Mouse (Mus musculus) midbrain, embryonic 10.5 days (tissue): ENCODE data around the gene Cep170b. TPM values are rescaled to one million over a fixed set of nuclear protein-coding genes. Genes with fewer than 3 reads are reported as not detected.

ENCODE experiments used
- DNase-seq: peaks from one replicate; pipeline ENCODE4 v3.0.0-alpha.2; 2017; ENCODE audit warnings: low spot score
- H3K27ac ChIP-seq: fragments of 300-500 bp; sonication (generic); replicated peaks from 2 replicates; pipeline ENCODE4 v1.5.1; 2016; ENCODE audit warnings: mild to moderate bottlenecking
- H3K27me3 ChIP-seq: fragments of 300-500 bp; sonication (generic); 2 replicates; pipeline ENCODE4 v1.6.1; 2016; ENCODE audit warnings: low read depth, mild to moderate bottlenecking; ENCODE audit not compliant: poor library complexity, severe bottlenecking
- H3K36me3 ChIP-seq: fragments of 300-500 bp; sonication (generic); 2 replicates; pipeline ENCODE4 v1.6.1; 2016; ENCODE audit warnings: mild to moderate bottlenecking, moderate library complexity
- H3K4me1 ChIP-seq: fragments of 300-500 bp; sonication (generic); 2 replicates; pipeline ENCODE4 v1.6.1; 2016
- H3K4me3 ChIP-seq: fragments of 300-500 bp; sonication (generic); 2 replicates; pipeline ENCODE4 v1.5.1; 2016; ENCODE audit warnings: mild to moderate bottlenecking, moderate library complexity
- H3K9me3 ChIP-seq: fragments of 300-500 bp; sonication (generic); replicated peaks from 2 replicates; pipeline ENCODE4 v1.6.1; 2016; ENCODE audit warnings: mild to moderate bottlenecking
- WGBS: fragments of 180-500 bp; shearing (Covaris S2); methylation state at CpG from one replicate; pipeline ENCODE4 v1.1.7; 2016; 5-methylcytosine and 5-hydroxymethylcytosine counted together
- polyA plus RNA-seq: library from polyadenylated mRNA; unstranded; fragments of >200 nt; fragmentation: Nextera tagmentation; extraction: Ambion mirVana; gene quantifications from 2 replicates; pipeline ENCODE4 v1.2.1, GENCODE M21; 2016

Cep170b gene
- polyA plus RNA-seq, 1 experiment from 2014 or later = 3.3 TPM

DNA sequence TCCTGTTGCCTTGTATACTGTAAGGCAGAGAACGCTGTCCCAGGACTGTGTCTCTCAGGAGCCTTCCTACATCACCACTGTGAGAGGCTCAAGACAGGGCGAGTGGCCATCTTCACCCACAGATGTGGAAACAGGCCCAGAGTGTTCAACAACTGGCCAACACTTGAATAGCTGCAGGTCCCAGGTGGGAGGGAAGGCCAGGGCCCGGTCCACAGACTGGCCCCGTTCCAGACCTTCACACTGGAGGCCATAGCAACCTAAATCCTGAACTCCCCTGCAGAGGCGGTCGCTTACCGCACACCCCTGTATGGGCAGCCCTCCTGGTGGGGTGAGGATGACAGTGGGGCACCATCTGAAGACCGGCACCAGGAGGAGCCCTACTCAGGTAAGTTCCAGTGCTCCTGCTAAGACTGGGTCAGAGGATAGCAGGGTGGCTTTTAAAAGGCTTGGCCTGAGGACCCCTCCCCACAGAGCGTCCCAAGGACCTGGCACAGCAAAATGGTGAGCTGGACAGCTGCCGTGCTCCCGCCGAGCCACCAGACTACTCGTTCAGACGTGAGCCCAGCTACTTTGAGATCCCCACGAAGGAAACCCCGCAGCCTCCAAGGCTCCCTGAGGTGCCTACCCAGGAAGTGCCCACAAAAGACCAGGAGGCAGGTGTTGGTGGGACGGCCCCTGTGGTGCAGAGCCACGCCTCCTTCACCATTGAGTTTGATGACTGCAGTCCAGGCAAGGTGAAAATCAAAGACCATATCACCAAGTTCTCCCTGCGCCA, 14.8 kb downstream of the Cep170b start:
- no peak for DNase-seq
- 84% methylated on average over 19 of the region's 19 CpGs for WGBS
- Histone ChIP-seq H3K27me3 (no peaks in the 10 kb centered on the region), H3K27ac (no peak overlapping the region), H3K9me3 (no peaks in the 10 kb centered on the region), H3K4me1 (peaks cover 9% of the 10 kb centered on the region; the same call in 1 of the 2 replicates), H3K36me3 (peaks cover 28% of the 10 kb centered on the region), H3K4me3 (no peak overlapping the region)

DNA sequence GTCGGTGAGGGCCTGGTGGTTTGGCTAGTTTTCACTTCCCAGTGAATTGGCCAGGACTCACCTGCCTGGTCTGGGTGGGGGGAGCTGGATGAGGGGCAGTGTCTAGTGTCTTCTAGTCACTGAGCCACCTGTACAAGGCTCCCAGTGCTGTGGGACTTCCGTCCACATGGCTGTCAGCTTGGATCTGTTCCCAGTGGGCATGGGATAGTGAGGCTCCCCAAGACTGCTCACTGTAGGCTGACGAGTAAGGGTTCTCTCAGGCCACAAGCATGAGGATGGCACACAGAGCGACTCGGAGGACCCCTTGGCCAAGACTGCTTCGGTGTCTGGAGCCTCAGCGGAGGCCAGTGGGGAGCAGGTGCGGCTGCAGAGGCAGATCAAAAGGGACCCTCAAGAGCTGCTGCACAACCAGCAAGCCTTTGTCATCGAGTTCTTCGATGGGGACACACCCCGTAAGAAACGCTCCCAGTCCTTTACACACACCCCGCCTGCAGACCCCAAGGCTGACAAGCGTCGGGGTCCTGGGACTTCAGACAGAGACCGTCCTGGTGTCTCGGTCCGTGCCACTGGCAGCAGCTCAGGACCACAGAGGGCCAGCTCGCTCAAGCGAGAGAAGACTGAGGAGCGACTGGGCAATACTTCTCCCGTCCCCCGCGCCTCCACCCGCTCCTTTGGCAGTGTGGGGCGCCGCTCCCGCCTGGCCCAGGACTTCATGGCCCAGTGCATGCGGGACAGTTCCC, 15.8 kb downstream of the Cep170b start:
- H3K27ac ChIP-seq = peak overlapping the region; percentile 65
- no peaks in the 10 kb centered on the region for H3K9me3 ChIP-seq
- no peak overlapping the region for H3K4me3 ChIP-seq
- H3K4me1 ChIP-seq = peaks cover 9% of the 10 kb centered on the region; the same call in 1 of the 2 replicates
- 88% methylated on average over 29 of the region's 29 CpGs for WGBS
- no peaks in the 10 kb centered on the region for H3K27me3 ChIP-seq
- H3K36me3 ChIP-seq = peaks cover 28% of the 10 kb centered on the region
- no peak for DNase-seq

DNA sequence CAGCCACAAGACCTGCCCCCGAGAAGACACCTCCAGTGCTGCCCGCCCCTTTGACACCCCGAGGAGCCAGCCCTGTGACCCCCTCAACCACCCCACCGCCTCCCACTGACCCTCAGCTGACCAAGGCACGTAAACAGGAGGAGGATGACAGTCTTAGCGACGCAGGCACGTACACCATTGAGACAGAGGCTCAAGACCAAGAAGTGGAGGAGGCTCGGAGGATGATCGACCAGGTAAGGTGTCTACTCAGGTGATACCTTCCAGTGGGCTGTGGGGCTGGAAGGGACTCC, 16.3 kb downstream of the Cep170b start:
- 94% methylated on average over 10 of the region's 10 CpGs for WGBS

DNA sequence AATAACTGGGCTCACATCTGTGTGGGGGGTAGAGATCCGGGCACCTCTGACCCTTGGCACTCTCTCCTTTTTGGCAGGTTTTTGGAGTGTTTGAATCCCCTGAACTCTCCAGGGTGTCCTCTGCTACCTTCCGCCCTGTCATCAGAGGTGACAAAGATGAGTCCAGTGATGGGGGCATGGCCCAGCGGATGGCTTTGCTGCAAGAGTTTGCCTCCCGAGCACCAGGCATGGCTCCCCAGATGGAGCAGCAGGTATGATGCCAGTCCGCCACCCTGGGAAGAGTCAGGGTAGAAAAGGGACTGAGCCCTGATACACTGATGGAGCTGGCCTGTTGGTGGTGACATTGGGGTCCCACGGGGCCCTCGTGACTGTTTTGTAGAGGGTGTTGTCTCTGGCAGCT, 16.8 kb downstream of the Cep170b start:
- H3K27ac ChIP-seq = no peak overlapping the region
- 88% methylated on average over 7 of the region's 7 CpGs for WGBS
- peaks cover 28% of the 10 kb centered on the region for H3K36me3 ChIP-seq
- no peaks in the 10 kb centered on the region for H3K27me3 ChIP-seq
- H3K4me1 ChIP-seq = peaks cover 9% of the 10 kb centered on the region; the same call in 1 of the 2 replicates
- H3K4me3 ChIP-seq = no peak overlapping the region
- H3K9me3 ChIP-seq = no peaks in the 10 kb centered on the region
- no peak for DNase-seq

More for the DNA sequence above, 16.3 kb downstream of the Cep170b start:
- Histone ChIP-seq H3K9me3 (no peaks in the 10 kb centered on the region), H3K36me3 (peaks cover 28% of the 10 kb centered on the region), H3K4me1 (peaks cover 9% of the 10 kb centered on the region; the same call in 1 of the 2 replicates), H3K4me3 (no peak overlapping the region), H3K27ac (peak overlapping the region; percentile 65), H3K27me3 (no peaks in the 10 kb centered on the region)
- DNase-seq = no peak

DNA sequence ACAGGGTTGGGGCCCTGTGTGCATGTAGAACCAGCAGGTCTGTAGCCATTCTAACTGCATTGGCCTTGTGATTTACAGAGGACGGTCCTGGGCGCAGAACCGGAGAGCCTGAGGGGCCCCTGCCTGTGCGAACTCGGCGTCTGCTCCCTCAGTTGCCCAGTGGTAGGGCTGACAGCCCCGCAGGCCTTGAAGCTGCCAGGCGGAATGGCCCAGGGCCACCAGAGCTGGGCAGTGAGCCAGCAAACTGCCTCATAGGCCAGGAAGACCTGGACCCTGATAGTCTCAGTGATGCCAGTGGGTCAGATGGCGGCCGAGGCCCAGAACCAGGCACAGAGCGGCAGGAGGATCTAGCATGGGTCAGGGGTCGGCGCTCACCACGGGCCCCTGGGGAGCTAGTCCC, 17.5 kb downstream of the Cep170b start:
- H3K36me3 ChIP-seq = peaks cover 28% of the 10 kb centered on the region
- H3K27me3 ChIP-seq = no peaks in the 10 kb centered on the region
- WGBS = 94% methylated on average over 14 of the region's 14 CpGs
- no peak overlapping the region for H3K4me3 ChIP-seq
- no peak overlapping the region for H3K27ac ChIP-seq
- DNase-seq = no peak
- H3K9me3 ChIP-seq = no peaks in the 10 kb centered on the region
- peaks cover 11% of the 10 kb centered on the region for H3K4me1 ChIP-seq

DNA sequence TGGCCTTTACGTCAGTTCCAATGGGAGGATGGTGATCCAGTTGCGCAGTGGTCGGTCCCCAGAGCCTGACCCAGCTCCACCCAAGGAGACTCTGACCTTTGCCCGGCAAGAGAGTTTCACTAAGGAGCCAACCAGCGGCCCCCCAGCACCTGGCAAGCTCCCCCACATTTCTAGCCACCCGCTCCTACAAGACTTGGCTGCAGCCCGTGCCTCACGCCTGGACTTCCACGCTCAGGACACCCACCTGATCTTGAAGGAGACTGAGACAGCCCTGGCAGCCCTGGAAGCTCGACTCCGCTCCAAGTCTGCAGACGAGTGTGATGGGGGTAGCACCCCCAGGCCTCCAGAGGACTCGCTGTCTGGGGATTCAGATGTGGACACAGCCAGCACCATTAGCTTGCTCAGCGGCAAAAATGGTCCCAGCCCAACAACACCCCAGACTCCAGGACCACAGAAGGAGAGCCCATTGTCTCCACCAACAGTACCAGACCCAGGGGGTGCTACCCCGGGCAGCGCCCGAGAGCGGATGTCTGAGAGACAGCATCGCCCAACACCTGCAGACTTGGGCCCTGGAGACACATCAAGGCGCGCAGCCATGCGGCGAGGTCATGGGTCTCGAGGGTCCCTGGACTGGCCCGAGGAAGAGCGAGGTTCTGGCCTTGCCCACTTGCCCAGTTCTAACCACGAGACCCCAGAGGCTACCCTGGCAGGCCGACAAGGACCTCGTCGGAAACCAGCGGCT, 18.2 kb downstream of the Cep170b start:
- Histone ChIP-seq H3K4me3 (no peak overlapping the region), H3K27ac (0 out of 2 replicates have a peak overlapping the region, but pooled peaks have one; percentile 13), H3K36me3 (peaks cover 28% of the 10 kb centered on the region), H3K27me3 (no peaks in the 10 kb centered on the region), H3K4me1 (peaks cover 18% of the 10 kb centered on the region), H3K9me3 (no peaks in the 10 kb centered on the region)
- DNase-seq = no peak
- WGBS = 92% methylated on average over 31 of the region's 31 CpGs

DNA sequence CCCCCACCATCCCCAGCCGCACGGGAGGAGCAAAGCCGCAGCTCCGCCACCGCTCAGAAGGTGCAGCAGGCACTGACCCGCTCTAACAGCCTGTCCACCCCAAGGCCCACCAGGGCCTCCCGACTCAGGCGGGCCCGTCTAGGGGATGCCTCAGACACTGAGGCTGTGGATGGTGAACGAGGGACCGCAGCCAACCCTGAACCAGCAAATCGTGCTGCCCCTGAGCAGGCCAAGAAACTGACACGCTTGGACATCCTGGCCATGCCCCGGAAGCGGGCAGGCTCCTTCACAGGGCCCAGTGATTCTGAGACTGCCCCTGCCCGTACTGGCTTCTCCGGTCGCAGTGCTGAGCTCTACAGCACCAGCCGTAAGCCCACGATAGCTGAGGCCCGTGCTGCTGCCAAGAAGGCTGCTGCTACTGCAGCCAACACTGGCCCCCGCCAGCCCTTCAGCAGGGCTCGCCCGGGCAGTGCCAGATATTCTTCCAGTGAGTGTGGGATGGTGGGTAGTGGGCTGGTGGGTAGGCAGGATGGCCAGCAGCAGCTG, 18.8 kb downstream of the Cep170b start:
- no peak for DNase-seq
- 0 out of 2 replicates have a peak overlapping the region, but pooled peaks have one; percentile 13 for H3K27ac ChIP-seq
- no peaks in the 10 kb centered on the region for H3K27me3 ChIP-seq
- H3K36me3 ChIP-seq = peaks cover 28% of the 10 kb centered on the region
- 93% methylated on average over 24 of the region's 24 CpGs for WGBS
- peaks cover 20% of the 10 kb centered on the region for H3K4me1 ChIP-seq
- H3K4me3 ChIP-seq = no peak overlapping the region
- no peaks in the 10 kb centered on the region for H3K9me3 ChIP-seq

DNA sequence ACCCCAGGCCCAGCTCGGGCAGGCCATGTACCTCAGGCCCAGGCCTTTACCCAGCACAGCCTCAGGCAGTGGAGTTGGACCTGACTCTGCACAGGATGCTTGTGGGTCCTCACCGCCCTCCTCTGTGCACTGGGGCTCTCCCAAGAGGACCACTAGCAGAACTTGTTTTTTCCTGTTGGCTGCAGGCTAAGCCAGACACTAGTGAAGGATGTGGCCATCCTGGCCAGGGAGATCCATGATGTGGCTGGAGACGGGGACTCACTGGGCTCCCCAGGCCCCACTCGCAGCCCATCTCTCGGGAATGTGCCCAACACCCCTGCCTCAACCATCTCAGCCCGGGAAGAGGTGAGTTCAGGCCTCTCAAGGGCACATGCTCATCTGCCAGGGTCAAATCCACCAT, 22.5 kb downstream of the Cep170b start:
- Histone ChIP-seq H3K27ac (peak overlapping the region; percentile 75), H3K4me3 (no peak overlapping the region), H3K27me3 (no peaks in the 10 kb centered on the region), H3K4me1 (peaks cover 31% of the 10 kb centered on the region), H3K9me3 (no peaks in the 10 kb centered on the region), H3K36me3 (peaks cover 17% of the 10 kb centered on the region)
- 71% methylated on average over 6 of the region's 6 CpGs for WGBS
- DNase-seq = no peak

DNA sequence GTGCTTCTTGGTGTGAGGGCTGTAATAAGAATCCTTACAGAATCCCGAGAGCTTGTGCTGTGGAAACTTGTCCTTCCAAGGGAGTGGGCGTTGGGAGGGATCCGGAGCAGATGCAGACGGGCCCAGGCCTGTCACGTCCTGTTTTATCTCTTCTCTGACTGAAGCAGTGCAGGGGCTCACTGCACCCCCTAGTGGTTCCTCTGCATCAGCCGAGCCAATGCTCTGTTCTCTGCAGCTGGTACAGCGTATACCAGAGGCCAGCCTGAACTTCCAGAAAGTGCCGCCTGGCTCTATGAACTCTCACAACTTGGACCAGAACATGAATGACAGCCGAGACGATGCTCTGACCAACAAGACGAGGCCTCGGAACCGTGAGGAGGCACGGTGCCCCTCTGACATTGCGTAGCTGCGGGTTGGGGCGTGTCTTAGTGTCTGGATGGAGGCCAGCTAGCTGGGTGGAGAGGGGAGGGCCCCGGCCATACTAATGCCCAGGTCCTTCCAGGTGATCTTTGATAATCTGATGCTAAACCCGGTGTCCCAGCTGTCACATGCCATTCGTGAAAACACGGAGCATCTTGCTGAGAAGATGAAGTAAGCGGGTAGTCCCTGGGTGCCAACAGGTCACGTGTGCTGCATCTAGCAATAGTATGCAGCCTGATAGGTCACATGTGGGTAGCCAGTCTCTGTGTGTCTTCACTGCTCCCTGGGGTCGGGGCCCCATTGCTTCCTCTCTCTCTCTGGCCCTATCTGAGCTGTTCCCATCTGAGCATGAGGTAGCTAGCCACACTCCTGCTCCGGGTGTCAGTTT, 23.1 kb downstream of the Cep170b start:
- H3K27ac ChIP-seq = peak overlapping the region; percentile 75
- peaks cover 31% of the 10 kb centered on the region for H3K4me1 ChIP-seq
- peak; percentile 77 for DNase-seq
- no peak overlapping the region for H3K4me3 ChIP-seq
- H3K27me3 ChIP-seq = no peaks in the 10 kb centered on the region
- no peaks in the 10 kb centered on the region for H3K9me3 ChIP-seq
- peaks cover 13% of the 10 kb centered on the region for H3K36me3 ChIP-seq
- WGBS = 64% methylated on average over 25 of the region's 25 CpGs

DNA sequence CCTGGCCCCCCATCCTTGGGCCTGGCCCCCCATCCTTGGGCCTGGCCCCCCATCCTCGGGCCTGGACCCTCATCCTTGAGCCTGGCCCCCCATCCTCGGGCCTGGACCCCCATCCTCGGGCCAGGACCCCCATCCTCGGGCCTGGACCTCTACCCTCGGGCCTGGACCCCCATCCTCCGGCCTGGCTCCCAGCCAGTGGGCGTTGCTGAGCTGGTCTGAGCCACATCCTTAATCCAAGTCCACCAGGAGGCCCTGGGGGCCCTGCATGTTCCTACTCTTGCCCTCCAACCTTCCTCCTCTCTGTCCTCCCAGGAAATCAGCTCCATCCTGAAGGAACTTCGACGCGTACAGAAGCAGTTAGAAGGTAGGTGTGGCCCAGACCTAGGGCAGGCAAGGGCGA, 24.0 kb downstream of the Cep170b start:
- DNase-seq = no peak
- peaks cover 31% of the 10 kb centered on the region for H3K4me1 ChIP-seq
- peaks cover 4% of the 10 kb centered on the region for H3K36me3 ChIP-seq
- H3K9me3 ChIP-seq = no peaks in the 10 kb centered on the region
- H3K4me3 ChIP-seq = no peak overlapping the region
- H3K27ac ChIP-seq = 0 out of 2 replicates have a peak overlapping the region, but pooled peaks have one; percentile 17
- WGBS = 84% methylated on average over 11 of the region's 11 CpGs
- H3K27me3 ChIP-seq = no peaks in the 10 kb centered on the region

DNA sequence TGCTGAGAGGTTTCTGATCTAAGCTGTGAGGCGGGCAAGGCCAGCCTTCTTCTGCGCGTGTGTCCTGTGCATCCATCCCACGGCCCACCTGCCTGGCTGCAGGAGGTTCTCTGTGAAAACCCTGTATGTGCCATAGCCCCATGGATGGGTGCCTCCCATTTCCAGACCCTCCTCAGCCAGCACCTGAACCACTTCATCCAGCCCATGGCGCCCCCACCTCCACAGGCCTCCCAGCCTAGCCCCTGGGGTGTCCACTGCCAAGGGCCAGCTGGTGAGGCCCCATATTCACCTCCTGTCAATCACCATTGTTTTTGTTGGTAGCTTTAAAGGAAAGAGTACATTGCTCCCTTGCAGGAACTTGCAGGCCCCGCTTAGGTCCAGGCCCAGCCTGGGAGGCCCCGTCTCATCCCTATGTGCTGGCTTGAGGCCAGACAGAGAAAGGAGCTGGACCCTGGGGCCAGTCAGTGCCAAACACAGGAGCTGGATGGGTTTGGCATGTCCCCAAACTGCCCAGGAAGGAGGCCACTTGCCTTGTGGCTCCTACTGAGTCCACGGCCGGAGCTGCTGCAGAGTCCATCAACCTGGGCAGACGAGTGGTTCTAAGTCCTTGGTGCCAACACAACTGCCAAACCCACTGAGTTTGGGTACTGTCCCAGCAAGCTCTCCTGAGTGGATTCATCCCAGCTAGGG, 24.8 kb downstream of the Cep170b start:
- Histone ChIP-seq H3K36me3 (no peaks in the 10 kb centered on the region; the same call in 1 of the 2 replicates), H3K4me1 (peaks cover 31% of the 10 kb centered on the region), H3K27me3 (no peaks in the 10 kb centered on the region), H3K4me3 (no peak overlapping the region), H3K27ac (peak overlapping the region; percentile 35), H3K9me3 (no peaks in the 10 kb centered on the region)
- DNase-seq = no peak
- 91% methylated on average over 10 of the region's 10 CpGs for WGBS
